Mouse (Mus musculus) embryo, embryonic 11.5 days (tissue): ENCODE measurements at regions not wholly inside any gene's neighbourhood (a gene's known extent, or its start where the extent isn't known, plus 50 kb on each side); places are given as distances from the start of the nearest gene placed in this dataset.
"Not testable (repeated sequence)": the region's sequence is repeated elsewhere in the genome, so short reads cannot be mapped to it uniquely, and the experiment has no call there.

Experiments used
- DNase-seq: peaks from one replicate; pipeline ENCODE4 v3.0.0-alpha.2; 2012; ENCODE audit warnings: low read depth, low spot score

DNA sequence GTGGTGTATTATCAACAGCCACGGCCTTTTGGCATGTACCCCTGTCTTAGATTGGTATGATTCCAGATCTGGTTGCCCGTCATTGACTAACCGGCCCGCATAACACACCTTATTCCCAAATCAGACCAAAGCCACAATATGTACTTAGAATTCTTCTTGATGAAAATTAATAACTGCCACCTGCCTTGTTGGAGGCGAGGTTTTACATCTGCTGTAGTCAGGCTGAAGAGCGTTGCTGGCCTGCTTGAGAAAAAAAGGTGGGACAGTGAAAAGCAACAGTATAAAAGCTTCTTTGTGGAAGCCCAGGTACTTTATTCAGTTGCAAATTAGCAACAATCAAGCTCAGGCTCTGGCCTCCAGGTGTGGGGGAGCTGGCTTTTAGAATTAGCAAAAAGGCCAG lies 223.6 kb upstream of the Car8 start:
- not testable (repeated sequence) for DNase-seq

DNA sequence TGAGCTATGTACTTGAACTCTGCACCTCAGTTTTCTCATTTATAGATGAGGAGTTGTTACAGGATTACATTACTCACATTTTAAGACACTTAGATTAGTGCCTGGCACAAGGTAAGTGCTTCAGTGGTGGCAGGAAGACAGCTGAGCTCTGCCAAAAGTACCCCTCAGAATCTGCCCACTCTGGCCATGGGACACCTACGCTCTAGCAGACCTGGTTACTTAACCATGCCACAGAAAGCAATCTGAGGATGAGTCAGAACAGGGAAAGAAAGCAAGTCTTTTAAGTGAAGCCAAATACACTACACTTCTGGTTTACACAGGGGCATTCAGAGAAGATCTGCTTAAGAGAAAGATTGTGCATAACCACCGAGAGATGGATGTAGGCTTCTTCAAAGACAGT lies 215.5 kb upstream of the Car8 start:
- no peak for DNase-seq

DNA sequence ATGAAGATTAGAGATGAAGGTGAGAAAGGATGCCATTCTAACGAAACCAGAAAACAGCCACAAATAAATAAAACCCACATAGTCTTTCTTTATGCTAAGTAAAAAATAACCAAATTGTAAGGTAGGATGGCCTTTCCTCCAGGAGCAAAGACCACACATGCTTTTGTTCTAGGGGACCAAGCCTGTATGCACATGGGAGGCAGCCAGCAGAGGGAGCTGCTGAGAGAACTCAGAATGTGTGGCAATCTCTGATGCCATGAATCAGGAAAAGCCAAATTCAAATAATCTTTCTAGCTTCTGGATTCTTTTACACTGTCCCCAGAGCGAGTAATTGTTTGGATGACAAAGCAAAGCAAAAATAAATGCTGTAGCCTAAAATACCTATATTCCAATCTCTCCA lies 193.6 kb upstream of the Car8 start:
- peak; percentile 24 for DNase-seq

DNA sequence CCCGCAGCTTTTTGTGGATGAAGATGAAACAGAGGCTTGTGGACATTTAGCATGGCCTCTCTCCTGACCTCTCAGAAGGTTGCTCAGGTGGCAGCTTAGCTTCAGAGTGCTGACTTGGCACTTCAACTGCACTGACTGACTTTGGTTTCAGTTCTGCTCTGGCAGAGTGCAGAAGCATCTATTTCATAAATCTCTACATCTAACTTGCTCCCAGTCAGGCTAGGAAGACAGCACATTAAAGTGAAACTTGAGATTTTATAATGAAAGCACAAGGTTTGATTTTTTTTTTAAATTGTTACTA lies 192.1 kb upstream of the Car8 start:
- DNase-seq, result no peak

DNA sequence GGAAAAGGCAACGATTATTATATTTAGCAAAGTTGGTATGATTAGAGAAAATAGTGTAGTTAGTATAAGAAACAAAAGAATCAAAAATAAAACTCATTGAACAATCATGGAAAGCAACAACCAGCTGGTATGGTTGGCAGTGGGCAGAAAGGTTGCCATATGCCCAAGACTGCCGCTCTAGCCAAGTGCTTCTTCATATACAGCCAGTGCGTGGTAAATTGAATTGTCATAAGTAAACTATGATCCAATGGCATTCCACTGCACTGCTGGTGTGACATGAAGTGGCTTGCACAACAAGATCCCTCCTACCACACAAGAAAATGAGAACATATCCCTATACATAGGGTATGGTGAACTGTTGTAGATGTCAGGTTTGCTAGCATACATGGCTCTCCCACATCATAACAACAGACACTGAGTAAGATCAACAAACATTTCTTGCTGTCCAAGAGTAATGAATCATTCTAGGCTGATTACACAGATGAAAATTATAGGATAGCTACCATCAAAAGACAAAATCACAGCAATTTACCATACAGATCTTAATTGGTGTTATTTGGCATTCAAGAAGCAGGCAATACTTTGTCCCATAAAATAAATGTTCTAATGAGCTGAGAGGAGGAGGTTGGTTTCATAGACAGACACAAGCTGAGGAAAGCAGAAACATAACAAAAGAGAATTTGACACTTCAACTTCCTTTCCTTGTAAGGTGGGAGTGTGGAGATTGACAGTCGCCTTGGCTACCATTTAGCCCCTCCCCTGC lies 191.6 kb upstream of the Car8 start:
- no peak for DNase-seq

DNA sequence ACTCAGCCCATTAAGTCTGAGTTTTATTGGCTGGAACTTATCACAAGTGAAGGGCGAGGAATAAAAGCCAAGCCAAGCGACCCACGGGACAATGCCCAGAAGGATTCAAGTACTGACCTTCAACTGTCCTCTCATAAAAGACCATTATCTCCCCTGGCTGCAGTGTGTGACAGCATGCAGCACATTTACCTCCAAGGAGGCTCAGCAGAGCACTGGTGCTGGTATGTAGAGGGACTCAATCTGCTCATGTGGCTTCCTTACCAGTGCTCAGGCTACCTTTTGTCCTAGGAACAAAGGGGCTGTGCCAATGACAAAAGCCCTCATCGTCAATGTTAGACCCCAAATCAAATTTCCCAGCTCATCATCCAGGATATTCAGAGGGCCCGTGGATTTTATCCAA lies 190.9 kb upstream of the Car8 start:
- no peak for DNase-seq

DNA sequence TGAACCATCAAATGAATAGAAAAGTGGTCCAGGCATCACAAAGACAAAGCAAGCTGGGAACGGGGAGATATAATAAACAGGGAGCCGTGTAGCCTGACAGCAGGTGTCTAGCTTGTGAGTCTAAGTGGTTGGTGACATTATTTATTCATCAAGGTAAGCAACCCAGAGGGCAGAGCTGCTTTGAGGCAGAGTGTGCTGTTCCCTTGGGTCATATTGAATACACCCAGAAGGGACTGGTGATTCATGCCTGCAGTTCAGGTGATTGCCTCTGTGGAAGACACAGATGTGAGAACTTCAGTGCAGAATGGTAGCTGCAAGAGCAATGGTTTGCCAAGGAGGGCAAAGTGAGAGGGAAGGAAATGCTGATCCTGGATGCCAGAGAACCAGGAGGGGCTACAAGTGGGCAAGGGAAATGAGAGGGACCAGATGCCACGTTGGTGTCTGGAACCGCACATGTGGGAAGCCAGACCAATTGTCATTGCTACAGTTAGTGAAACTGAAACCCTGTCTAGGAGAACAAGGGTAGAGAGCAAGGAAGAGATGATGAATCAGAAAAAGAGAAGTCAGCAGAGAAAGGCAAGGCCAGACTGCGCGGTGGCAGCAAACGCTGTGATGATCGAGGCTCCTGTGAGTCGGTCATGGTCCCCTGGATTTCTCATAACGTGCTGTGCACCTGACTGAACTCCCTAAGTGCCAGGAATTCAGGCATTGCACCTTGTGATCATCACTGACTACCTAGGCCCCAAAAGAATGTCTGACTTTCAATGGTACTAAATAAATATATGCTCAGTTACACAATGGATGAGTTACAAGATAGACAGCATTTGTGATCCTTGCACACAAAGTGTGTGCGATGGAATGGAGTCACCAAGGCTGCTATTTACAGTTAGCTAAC lies 190.0 kb upstream of the Car8 start:
- DNase-seq, result no peak

DNA sequence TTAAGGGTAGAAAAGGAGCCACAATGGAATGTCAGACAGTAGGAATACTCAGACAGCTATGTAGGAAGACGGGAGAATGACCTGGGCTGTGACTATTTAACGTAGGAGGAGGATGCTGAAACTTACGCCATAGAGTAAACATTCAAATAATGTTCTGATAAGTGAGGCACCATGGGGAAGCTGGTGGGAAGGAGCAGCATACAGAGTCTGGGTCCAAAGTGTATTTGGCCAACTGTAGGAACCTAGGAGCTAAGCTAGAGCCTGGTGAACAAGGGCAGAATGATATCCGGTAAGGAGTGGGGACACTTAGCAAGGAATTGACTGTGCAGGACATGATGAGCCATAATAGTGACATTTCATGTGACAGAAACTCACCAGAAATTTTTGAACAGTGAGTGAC lies 189.0 kb upstream of the Car8 start:
- DNase-seq, result no peak

DNA sequence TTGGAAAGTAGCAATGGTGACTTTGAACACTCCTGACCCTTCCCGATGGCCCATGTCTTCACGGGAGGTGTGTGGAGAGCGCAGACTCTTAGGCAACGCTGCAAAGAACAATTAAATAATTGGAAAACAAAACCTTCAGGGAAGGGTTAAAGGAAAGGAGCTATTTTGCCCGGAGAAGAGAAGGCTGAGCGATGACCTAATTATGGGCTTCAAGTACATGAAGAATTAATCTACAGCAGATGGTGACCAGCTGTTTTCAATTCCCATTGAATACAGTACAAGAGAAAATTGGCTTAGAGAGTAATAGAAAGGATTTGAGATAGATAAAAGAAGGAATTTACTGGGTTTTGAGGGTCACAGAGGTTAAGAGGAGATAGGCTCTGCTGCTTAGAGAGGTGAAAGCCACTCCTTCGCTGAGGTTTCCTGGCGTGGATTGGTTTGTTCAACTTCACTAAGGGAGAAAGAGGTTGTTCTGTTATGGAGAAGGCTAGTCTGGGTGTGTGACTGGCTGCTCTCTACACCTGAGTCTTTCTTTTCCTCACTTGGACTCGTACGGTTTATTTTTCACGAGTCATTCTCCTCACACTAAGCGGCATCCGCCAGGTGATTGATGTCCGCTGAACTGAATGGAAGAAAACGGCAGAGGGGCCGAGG lies 184.7 kb upstream of the Car8 start:
- DNase-seq, result peak; percentile 26

DNA sequence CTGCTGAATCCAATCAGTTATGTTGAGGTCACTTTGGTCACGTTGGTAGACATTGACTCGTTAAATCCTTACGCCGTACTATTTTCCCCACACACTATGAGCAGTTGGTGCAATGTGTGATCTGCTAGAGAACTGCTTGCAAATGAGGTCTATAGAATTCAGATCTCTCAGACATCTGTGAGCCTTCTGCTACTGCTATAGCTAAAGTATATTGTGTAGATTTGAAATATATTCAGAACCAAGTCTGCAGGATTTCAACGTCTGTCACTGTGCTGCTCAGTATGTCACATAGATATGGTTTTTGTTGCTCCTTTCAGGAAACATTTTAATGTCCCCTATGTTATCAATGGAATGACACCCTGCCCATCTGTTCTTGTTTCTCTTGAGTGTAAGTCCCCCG lies 182.4 kb upstream of the Car8 start:
- no peak for DNase-seq

DNA sequence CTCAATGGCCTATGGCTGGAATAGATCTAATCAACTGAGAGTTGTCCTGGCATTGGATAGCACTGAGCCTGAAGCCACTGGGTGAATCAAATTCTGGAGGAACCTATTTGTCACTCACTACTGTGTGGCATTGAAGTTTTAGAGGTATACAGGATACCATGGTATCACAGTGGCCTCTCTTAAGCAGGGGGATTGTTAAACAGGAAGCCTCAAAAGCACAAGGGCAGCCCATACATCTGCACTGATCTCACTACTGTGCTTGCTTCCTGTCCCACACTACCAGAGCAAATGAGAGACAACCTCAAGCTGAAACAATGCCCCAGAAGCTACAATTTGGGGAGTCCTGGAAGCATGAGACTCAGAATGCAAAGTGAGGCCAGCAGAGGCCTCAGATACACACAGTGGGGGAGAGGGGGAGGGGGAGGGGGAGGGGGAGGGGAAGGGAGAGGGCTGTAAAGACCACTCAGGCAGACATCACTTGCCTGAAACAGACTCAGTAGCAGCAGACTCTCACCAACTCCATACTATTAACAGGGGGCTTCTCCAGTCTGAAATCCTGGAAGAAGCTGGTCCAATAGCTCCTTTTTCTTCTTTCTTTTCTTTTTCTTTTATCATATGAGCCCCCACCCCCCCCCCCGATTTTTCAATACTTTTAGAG lies 179.7 kb upstream of the Car8 start:
- DNase-seq, result no peak

DNA sequence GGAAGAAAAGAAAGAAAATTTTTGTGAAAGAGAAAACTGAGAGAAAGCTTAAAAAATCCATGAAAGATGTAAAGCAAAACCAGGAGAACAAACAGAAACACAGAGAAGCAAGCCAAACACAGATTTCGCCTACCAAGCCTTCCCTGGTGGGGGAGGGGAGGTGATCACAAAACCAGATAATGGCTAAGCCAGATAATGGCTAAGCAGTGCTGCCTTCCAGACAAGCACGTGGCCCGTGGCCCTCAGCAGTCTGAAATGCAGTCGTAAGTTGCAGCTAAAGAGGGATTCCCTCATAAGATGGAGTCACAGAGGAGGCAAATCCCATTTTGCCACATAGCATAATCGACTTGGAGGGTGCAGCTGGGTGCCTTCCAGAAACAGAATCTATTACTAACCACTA lies 179.0 kb upstream of the Car8 start:
- DNase-seq, result no peak

DNA sequence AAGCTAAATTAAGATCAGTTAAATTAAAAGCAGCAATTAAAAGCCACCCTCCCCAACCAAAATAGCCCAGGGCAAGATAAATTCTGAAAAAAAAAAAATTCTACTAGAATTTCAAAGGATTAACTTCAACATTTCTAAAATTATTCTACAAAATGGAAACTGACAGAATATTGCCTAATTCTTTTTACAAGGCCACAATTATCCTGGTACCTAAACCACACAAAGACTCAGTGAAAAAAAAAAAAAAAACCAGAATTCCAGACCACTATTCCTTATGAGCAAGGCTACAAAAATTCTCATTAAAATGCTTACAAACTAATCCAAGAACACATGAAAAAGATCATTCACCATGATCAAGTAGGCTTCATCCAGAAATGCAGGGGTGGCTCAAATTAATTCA lies 174.5 kb upstream of the Car8 start:
- no peak for DNase-seq

DNA sequence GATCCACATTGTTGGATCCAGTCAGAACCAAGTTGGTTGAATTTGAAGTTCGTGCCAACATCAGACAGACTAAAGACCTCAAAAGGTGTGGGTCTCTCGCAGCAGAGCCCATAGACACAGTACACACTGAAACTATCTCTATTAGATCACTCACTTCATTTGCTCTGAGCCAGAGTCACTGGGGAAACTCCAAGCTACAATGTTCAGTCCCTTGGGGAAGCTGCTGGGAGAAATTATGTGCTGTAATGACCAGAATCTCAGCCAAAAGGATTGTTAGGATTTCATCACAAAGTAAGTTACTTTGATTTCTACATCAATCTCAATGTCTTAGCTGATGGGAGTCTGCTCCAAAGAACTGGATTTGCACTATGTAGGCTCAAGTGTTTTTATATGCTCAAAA lies 161.2 kb upstream of the Car8 start:
- no peak for DNase-seq

DNA sequence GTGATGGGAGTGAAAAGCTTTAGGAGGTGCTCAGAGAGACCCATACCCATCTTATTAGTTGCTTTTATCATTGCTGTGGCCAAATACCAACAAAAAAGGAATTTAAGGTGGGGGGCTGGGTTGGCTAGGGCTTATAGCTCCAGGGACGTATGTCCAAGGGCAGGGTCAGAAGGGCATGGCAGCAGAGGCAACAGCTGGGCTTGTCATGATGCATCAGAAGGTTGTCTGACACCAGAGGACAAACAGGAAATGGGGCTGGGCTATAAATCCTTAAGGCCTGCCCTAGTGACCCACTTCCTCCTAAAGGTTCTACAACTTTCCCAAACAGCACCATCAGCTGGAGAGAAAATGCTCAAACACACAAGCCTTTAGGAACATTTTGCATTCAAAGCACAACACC lies 160.6 kb upstream of the Car8 start:
- DNase-seq, result no peak

DNA sequence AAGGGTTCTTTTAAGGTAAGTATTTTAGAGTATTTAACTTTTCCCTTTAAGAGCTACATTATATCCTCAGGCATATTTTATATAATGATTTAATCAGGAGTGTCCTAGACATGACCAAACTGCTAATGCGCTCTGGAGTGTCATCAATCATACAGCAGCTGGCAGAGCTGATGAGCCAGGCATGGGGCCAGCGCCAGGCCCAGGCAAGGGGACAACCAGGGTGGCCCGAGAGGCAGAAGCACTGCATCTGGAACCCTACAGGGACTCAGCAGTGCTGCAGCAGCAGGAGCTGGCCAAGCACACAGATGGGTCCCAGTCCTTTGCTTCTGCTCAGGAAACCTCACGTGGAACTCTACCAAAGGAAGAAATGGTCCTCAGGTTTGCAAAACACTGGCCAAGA lies 160.1 kb upstream of the Car8 start:
- DNase-seq, result no peak

DNA sequence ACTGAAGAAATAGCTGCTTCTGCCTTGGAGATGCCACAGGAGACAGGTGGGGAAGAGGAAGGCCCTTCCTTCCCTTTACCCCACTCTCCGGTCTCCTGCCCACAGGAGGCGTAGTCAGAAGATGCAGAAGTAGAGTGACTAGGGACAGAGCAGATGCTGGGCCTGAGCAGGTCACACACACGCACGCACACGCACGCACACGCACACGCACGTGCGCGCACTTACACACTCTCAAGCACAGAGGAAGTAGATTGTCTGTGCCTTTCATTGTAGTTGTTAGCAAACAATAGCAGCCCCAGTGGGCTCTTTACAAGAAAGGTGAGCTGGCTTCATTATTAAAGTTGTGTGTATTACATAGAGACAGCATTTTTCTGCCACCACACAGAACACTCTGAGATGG lies 144.3 kb upstream of the Car8 start:
- no peak for DNase-seq

DNA sequence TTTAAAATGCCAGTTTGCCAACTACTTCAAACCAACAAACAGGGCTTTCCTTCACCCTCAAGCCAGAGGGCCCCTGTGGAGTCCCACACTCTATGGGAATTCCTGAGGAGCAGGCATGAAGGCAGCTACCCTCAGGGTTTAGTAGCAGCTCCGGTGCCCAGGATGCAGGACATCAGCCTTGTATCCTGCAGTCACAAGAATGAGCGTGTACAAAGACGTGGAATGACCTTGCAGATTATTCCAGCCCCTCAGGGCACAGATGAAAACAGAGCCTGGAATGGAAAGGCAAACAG lies 143.2 kb upstream of the Car8 start:
- no peak for DNase-seq

DNA sequence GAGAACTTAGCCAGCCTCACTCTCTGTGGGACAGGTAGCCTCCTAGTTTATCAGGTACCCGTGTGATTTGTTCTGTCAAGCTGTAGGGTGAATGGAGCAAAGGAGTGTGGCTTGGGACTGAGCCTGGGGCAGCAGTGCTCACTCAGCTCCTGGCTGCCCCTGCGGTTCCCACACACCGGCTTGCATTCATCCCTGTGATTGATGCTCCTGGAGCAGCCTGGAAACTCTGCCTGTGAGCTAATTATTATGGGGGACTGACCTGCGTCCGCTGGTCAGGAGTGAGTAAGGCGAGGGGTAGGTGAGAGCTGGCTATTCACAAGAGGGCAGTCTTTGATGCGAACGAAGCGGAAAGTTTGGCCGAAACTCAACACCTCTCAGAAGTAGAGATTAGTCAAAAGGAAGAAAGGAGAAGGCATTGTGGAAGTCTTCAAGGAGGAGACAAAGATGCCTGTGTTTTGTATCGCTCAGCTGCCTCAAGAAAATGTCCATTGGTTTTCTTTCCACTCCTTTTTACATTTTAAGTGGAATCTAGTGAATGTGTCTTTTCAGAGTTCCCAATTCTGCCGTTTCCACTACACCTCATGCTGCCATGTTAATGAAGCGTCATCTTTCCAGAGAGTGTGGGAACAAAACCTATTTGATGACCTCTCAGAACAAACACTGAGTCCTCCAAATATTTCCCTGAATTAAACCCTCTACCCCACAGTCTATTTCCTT lies 142.7 kb upstream of the Car8 start:
- no peak for DNase-seq

DNA sequence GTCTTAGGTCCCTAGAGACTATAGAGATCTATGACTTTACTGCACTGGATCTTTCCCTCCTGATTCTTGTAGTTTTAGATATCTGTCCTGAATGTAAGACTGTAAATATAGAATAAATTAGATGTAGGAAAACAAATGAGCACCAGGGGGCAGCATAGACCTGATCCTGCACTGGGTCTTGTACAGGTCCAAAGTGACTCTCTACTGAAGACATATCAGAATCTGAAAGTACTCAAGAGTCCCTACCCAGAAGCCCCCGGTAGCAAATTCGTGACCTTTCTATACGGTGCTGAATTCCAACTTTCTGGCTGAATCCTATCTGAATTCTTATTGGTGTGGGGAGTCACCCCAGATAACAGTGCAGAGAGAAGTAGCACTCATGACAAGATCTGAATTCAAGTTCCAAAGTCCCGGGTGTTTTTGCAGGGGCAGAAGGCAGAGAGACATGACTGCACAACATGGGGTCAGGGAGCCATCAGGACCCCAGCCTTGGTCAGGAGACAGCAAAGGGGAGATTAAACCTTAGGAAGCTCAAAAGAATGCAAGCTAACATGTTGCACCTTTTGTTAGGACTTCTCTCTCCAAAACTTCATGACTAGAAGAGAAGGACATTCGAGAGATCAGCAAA lies 142.0 kb upstream of the Car8 start:
- peak; percentile 64 for DNase-seq

DNA sequence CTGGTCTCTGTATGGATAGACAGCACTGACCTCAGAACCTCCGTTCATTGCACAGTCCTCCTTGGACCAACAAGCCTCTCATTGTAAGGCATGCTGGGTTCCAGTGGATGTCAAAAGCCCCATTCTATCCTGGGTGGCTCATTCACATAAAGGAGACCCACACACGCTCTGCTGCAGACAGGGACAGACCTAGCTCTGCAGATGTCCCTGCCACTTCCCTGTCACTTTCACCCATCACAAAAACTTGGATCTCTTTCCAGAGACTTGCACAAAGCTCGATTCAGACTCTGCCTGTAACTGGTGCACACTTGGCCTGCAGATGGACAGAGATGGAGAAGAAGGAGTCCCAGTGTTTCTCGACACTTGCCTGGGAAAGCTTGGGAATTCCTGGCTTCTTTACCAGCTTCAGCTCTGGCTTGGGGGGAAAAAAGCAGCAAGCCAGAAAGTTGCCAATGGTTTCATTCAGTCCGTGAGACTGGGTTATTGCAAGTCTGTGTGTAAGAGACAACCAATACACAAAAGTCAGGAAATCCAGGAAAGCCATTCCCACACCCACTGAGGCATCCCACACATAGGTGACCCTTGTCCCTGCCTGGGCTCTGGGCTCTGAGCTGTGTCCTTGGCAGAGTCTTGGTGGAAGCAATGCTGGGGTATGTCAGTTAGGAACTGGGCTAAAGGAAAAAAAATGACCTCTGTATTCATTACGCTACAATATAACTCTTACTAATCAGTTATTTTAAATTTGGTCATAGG lies 136.1 kb upstream of the Car8 start:
- no peak for DNase-seq
